Mouse (Mus musculus) heart, postnatal 25 days (tissue): ENCODE results near the gene Ndufs8. TPM values are rescaled to one million over a fixed set of nuclear protein-coding genes. Genes with fewer than 3 reads are reported as not detected.

Experiments used
- DNase-seq: peaks from one replicate; pipeline ENCODE4 v3.0.0; 2022; ENCODE audit warnings: low spot score
- intact Hi-C: fragments of 180-260 bp; cut with DNase I; formaldehyde crosslinking; loops from one replicate; pipeline ENCODE4 v1.15.1; 2025
- total RNA-seq, 2 experiments: library from RNA; stranded (reverse); gene quantifications; 2 replicates each; pipeline ENCODE4 v1.2.3; 2021

Ndufs8 gene
- total RNA-seq, 2 experiments from 2014 or later, result 538 TPM

DNA sequence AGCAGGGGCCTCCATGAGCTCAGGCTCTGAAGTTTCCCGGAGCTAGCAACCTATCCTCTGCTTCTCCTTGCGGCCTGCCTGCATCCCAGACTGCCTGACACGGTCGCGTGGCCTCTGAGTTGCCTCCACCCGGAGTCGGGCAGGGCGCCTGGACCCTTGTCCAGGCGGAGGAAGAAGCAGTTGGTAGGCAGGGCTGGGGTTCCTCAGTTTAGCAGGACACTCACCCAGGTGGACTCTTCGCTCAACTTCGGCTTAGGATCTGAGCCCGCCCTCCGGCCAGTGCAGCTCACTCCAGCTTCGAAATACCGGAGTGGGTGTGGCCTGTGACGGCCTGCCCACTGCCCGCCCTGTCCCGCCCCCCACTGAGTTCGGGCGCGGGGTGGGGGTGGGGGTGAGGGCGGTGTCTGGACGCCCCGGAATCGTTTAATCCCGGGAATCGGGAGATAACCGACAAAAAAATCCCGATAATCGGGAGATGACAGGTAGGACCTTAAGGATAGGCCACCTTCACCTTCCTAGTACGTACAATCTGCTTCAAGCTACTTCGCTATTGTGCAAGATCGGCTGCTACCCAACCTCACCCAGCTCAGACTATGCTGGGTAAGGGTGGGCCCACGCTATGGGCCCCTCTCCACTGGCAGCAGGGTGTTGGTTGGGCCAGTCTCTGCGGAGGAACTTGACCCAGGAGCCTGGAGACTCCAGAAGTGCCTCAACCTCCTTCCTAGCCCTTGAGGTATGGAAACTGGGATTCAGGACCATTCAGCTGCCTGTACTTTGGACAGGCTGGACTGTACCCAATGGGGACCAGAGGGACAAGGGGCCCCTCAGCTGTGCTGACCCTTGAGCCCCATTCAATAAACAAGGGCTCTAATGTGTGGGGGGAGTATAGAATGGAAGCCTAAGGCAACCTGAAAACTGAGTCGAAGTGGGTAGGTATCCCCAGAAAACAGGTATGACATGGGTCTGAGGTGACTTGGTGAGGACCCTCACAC, 5.5 kb downstream of the Ndufs8 start, which contains the start of gene Tcirg1:
Tcirg1 (minus strand) TSS at position 339 of the 992 bp plus-strand sequence.
- intact Hi-C loops, result no loop called here
- peak; percentile 78 for DNase-seq

DNA sequence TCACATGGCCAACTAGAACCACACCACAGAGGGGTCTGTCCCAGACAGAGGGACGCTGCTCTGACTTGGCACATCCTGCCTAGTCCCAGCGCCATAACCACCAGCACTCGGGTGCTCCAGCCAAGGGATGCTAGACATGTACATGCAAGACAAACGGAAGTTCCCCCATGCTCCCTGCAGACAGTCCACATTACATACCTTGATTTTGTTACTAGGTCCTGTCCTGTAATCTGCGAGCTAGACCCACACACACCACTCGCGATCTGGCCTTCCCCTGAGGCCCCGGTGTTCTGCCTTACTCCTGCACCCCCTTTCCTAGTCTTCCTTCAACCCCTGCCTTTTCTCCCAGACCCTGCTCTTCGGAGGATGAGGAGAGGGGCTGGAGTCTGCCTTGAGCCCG, 6.2 kb downstream of the Ndufs8 start:
- no peak for DNase-seq
- intact Hi-C loops, result no loop called here

DNA sequence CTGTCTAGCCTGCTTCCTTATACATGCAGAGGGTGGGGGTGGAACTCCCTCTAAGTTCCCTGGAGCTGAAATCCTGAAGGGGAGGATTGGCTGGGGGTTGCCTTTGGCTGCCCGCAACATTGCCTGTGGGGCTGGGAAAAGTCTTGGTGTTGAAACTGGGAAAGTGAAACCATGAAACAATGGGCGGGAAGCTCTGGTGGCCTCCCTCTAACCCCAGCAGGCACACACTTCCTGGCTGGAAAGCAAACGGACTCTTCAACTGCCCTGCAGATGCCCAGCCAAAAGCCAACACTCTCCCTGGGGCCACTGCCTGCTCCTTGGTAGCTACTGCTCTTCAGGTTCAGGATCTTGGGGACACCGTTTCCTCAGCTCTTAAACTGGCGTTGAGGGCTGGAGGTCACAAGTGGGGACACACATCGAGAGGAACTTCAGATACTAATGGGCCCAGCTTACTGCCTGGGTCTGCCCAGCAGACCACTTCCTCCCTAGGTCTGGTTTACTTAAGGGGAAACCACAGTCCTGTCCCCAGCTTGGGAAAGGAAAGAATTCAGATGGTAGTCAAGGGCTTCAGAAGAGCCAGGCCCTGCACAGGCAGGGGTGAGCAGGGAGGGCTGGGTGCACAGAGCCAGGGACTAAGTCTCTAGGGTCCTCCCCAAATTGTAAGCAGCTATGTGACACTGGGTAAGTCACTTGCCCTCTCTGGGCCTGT, 7.2 kb downstream of the Ndufs8 start:
- peak; percentile 53 for DNase-seq
- intact Hi-C loops, result no loop called here

DNA sequence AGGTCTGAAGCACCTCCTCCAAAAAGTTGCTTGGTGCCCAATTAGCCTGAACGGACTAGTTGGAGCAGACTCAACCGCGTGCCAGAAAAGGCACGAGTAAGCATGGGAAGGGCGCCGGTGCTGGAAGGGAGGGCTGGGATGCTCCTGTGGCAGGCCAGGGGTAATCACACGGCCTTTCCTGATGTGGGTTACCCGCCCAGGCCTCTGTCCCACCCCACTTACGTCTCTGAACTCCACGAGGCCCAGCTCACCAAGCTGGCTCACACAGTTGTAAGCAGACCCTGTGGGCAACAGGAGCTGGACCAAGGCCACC, 8.3 kb downstream of the Ndufs8 start:
- intact Hi-C loops, result loop anchor here (5.0 kb wide), 1 partner anchor 52 kb away; the partner anchor contains the start of gene Chka
- DNase-seq, result no peak

DNA sequence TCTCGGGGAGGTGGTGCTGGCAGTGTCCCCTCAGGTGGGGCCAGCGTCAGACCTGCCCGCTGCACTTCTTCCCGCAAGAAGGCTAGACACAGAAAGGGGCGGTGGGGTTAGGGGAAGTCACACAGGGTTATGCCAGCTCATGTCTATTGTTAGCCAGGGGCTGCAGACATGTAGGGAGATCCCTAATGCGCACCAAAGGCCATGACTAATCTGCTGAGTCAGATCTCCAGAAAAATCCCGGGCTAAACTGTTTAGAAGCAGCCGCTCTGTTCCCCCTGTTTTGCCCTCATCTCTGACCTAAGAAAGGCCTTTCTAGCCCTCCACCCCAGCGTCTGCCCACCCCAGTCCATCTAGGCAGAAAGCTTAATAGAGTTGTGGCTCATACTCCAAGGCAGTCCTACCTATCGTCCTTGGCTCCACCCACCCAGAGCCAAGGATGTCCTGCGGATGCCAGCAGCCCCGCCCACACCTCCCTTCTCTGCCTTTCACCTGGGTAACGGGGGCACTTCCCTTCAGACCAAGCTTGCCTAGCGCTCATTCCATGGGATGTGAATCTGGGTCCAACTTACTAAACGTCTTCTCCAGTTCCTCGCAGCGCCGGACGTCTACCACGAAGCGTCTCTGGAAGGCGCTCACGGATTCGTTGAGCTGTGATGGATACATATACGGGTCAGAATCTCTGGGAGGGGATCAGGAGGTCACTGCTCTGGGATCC, 8.8 kb downstream of the Ndufs8 start:
- intact Hi-C loops, result loop anchor here (5.0 kb wide), 1 partner anchor 52 kb away; the partner anchor contains the start of gene Chka
- no peak for DNase-seq

DNA sequence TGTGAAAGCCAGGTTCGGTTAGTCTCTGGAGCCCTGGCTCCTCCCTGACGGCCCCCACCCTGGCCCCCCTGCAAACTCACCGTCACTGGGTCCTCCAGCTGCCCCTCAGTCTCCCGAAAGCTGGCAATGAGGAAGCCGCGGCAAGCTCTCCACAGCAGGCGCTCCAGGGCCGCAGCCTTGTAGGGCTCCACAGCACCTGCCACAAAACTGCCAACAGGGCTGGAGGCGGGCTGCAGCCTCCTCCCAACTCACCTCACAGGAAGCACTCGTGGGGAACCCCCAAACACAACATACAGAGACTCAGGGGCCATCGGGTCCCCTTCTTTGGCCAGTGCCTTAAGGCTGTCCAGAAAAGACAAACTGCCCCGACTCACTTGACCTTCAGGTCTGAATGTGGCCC, 9.6 kb downstream of the Ndufs8 start:
- no peak for DNase-seq
- intact Hi-C loops, result loop anchor here (5.0 kb wide), 1 partner anchor 51 kb away; the partner anchor contains the start of gene Chka

DNA sequence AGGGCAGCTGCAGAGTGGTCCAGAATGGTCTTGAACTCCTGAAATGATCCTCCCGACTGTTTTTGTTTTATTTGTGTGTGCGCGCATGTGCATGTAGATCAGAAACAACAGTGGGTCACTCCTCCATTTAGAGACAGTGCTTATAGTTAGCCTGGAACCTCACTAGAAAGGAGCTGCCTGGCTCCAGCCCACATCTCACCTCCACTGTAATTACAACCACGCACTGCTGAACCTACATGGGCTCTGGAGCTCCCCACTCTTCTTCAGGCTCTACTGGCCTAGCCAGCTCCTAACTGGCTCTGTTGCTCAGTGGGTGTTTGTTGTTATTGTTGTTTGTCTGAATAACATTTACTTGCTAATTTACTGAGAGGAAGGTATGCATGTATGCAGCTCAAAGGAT, 13.0 kb downstream of the Ndufs8 start:
- no peak for DNase-seq
- intact Hi-C loops, result loop anchor here (5.0 kb wide), 1 partner anchor 47 kb away; the partner anchor contains the start of gene Chka

DNA sequence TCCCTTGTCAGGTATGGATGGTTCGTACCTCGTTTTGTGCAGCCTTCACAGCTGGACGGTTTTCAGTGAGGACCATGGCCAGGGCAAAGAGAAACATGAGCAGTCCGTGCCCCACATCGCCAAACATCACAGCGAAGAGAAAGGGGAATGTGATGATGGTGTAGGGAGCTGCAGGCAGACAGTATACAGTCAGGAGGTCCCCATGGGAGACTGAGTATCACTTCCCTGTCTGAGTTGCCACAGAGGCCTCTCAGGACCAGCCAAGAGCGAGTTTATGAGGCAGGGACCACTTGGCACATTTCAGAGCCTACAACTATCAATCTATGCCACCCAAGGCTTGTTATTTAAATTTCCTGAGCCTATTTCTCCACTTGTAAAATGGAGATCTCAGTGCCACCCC, 13.6 kb downstream of the Ndufs8 start:
- DNase-seq, result no peak
- intact Hi-C loops, result no loop called here

DNA sequence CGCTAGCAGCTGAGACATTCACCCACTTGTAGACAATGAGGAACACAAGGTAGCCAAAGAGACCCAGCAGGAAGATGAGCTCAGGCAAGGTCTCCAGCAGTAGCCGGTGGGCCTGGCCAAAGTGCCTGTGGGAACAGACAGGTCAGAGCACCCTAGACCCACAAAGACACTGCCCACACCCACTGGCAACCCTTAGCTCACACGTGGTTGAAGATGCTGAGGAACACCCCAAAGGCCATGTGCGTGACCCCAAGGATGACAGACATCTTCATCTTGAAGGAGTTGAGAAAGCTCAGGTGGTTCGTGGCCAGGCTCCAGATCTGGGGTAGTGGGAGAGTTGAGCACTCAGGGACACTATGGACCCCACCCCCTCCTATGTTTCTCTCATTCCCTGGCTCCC, 15.0 kb downstream of the Ndufs8 start:
- intact Hi-C loops, result no loop called here
- DNase-seq, result no peak

DNA sequence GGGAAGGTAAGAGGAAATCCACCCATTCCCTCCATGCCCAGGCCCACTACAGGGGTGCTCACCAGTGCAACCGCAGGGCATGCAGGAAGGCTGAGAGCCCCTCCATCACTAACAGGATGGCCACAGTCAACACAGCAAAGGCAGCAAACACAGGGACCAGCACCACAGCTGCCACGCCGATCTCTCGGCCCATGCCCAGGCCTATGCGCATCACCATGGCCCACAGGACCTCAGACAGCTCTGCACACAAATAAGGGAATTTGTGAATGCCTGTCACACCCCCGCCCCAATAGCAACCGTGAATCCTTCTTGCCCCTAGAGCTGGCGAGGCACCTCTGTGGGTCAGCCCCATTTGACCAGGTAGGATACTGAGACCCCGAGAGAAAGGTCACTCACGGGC, 16.4 kb downstream of the Ndufs8 start:
- intact Hi-C loops, result no loop called here
- no peak for DNase-seq

DNA sequence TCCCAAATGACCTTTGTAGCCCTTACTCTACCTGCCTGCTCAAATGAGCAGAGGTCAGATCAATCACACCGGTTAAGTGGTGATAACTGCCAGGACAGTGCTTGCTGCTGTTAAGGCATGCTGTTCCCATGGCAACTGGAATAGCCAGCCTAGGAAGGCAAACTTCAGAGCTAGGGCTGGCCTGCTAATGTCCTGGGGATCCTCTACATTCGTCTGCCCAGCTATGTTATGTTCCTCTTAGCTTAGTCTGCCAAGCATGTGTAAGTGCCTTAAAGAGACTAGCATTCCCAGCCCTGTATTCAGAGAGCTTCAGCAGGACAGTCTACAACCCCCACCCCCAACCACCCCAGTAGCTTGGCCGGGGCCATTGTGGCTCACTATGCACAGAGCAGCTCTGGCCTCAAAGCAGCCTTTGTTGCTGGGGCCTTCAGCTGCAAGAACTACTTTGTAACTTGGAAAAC, 17.4 kb downstream of the Ndufs8 start:
- intact Hi-C loops, result no loop called here
- DNase-seq, result no peak

DNA sequence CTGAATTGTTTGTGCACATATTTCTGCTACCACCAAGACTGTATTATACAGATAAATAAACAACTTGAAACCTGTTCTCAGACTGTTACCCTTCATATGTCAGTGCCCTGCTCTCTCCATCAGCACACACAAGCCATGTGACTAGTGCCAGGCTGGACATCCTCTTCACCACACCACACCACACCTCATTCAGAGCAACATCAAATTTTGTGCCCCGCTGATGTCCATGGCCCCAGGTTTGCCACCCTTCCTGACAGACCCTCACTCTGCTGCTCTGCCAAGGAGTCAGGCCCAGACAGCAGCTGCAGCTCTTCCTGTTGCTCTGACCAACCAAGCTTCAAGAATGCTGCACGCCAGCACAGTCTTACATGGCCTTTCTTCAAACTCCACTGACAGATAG, 18.3 kb downstream of the Ndufs8 start:
- intact Hi-C loops, result loop anchor here (5.0 kb wide), 1 partner anchor 88 kb away; no protein-coding TSS in a partner anchor

DNA sequence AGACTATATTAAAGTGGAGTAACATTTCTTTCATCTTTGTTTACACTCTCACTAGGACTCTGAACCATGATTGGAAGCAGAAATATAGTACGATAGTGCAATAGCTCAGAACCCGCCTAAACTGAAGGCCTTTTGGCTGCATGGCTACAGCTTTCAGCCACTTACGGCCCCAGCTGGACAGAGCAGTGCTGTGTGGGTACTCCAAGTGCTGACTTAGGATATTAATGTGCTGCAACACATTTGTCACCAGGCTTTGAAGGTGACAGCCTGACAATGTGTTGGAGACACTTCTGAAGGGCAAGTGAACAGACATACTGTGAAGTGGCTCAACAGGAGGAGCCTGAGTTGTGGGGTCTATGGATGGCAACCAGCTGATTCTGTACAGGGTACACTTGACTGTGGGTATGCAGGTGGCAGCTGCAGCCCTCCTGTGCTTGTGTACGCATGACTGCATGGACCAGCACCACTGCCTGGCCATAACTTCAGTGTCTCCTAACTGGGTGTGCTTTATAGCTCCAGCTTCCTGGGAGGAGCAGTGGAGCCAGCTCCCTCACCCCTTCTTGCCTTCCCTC, 18.9 kb downstream of the Ndufs8 start:
- intact Hi-C loops, result loop anchor here (5.0 kb wide), 1 partner anchor 89 kb away; no protein-coding TSS in a partner anchor
- no peak for DNase-seq

More for the DNA sequence above, 18.3 kb downstream of the Ndufs8 start:
- no peak for DNase-seq

DNA sequence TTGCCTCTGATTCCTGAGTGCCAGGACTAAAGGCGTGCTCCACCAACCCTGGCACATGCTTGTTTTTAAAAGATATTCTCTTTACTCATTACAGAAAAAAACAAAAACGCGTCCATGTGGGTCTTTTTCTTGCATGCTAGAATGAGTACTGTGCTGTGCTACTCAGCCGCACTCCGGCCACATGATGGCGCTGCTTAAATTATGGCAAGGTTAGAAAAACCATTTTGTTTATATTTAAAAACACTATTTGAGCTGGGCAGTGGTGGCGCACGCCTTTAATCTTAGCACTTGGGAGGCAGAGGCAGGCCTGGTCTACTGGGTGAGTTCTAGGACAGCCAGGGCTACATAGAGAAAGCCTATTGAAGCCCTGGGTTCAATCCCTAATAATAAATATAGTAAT, 22.4 kb downstream of the Ndufs8 start:
- no peak for DNase-seq
- intact Hi-C loops, result loop anchor here (5.0 kb wide), 1 partner anchor 92 kb away; no protein-coding TSS in a partner anchor

DNA sequence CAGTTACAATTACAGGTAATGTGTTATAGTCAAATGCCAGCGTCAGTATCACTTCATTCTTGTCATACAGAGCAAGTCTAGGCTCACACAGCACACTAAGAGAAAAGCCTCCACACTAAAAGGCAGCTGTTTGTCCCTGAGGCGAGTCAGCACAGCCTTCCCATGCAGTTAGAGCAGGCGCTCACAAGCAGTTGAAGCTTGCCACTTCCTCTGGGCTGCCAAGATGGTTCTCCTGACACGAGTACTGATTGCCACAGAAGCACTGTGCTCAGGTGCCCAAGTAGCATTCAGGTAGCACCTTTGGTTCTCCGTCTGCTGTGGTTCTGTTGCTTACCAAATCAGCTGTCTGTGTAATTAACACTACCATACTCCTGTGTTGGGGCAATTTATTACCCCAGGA, 23.5 kb downstream of the Ndufs8 start:
- intact Hi-C loops, result no loop called here
- no peak for DNase-seq

DNA sequence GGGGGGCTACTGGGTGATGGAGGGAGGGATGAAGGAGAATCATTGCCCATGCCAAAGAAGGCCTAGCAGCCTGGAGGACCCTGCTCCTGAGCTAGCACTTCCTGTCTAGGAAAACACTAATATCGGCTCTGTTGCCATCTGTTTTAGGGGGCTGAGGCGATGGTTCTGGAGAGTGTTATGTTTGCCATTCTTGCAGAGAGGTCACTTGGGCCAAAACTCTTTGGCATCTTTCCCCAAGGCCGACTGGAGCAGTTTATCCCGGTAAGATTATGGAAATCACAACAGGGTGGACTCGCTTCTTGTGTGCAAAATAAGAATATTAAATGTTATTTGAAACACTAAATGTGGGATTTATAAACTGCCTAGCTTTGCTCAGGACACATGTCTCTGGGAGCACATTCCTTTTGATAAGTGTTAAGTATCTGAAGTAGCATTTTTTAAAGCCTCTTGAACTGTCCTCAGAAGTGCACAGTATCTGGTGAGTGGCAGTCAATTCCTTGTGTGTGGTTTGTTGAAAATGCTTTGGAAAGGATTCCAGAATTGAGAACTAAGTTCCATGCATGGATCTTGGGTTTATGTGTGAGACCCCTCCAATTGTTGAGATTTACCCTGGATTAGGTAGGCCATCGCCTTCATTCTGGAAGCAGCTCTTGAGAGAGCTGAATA, 28.1 kb downstream of the Ndufs8 start:
- DNase-seq, result no peak
- intact Hi-C loops, result no loop called here

DNA sequence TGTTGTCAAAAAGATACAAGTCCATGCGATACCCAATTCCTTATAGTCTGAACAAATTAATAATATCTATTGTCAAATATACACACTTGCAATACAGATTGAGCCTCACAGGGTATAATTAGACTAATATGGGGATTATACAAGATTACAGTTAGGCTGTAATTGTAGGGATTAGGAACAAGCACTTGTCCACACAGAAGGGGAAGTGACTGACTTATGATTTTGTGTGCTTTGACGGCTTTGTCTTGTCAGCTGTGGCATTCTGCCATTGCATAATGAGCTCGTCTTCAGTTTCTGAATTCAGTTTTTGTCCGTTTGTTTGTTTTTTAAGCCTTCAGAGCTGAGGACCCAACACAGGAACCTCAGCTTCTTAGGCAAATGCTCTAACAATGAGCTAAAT, 30.4 kb downstream of the Ndufs8 start:
- no peak for DNase-seq
- intact Hi-C loops, result no loop called here

DNA sequence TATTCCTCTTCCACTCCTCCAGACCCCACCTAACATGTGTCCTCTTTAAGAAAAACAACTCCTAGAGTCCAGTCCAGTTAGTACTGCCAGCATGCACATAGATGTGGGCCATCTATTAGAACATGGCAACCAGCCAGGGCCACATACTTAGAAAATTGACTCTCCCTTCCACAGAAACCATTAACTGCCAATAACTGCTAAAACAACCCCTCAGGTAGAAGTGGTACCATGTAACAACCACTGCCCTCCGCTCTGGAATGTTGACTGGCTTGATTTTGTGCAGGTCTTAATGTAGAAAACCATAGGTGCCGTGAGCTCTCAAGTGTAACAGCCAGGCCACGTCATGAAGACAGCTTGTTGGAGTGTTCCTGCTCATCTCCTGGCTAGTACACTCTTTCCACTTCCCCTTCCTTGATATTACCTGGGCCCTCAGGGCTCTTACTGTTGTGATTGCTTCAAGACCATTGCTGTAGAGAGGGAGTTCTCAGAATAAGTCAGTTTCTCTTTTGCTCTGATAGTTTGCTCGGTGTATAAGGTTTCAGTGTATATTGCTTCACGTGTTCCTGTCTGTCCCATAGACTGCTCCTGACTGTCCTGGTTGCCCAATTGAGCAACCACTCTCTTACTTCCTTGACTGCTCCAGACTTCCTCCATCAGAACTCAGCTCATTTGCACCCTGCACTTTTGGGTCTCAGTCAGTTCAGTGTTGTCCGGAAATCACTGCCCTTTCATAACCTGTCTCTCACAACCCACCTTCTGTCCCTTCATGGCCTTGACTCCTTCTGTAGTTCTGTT, 32.3 kb downstream of the Ndufs8 start:
- intact Hi-C loops, result no loop called here
- no peak for DNase-seq
